Mouse (Mus musculus): ENCODE data around the gene Cdc14b. TPM values are rescaled to one million over a fixed set of nuclear protein-coding genes. Genes with fewer than 3 reads are reported as not detected.
A peak's percentile ranks its signal among the peaks of the same experiment; 100 is the strongest.

The Cdc14b gene
- polyA plus RNA-seq, 1 experiment from 2014 or later, result 19.4 TPM

GRCm38 (mm10) chr13:64156966-64157365 is 118.1 kb downstream of the Cdc14b start:
- no peaks in the 10 kb centered on the region for H3K27me3 ChIP-seq
- no peak for DNase-seq (ENCODE audit: low read depth, low spot score)
- no peak for TF ChIP-seq CTCF (IDR thresholded peaks at IDR 0.05)
- in situ Hi-C loops (cut with MboI; ENCODE audit: low pct_unique_long_range_greater_than_20kb), result loop anchor here (10.0 kb wide), 1 partner anchor 248 kb away; no protein-coding TSS in a partner anchor
- no peak for ATAC-seq
- POLR2A ChIA-PET, result interaction anchor here (1.2 kb wide), 1 partner anchor 149 kb away, joined by 3 read pairs; no protein-coding TSS in a partner anchor
- CTCF ChIA-PET, result no interaction called here

DNA sequence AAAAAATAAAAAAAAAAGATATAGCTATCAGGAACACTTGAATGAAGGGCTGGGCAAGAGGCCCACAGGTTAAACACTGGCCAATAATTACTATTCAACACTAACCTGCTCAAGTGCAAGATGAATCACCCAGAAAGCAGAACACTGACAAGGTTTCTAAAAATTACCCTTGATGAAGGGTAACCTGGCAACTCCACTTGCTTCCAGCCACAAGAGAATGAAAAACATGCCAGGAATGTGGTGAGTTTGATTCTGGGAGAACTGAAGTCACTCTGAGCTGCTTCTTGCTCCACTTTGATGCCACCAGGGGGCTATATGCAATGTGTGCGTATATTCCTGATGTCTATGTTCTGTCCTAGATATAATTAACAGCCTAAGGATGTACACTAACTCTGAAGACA is 119.9 kb downstream of the Cdc14b start:
- peak; percentile 55 for ATAC-seq
- no peaks in the 10 kb centered on the region for H3K27me3 ChIP-seq
- ChIA-PET CTCF (interaction anchor here (0.8 to 2.9 kb wide), 4 partner anchors 11 to 237 kb away, joined by 3 to 11 read pairs (median 6); no protein-coding TSS in a partner anchor), POLR2A (interaction anchor here (0.7 to 1.2 kb wide), 2 partner anchors 9 to 14 kb away, joined by 3 to 4 read pairs; no protein-coding TSS in a partner anchor)
- no peak for TF ChIP-seq CTCF (IDR thresholded peaks at IDR 0.05)
- in situ Hi-C loops (cut with MboI; ENCODE audit: low pct_unique_long_range_greater_than_20kb), result loop anchor here (10.0 kb wide), 1 partner anchor 250 kb away; no protein-coding TSS in a partner anchor
- DNase-seq (ENCODE audit: low read depth, low spot score), result peak; percentile 90

GRCm38 (mm10) chr13:64154651-64155050 is 120.4 kb downstream of the Cdc14b start:
- DNase-seq (ENCODE audit: low read depth, low spot score) (no peak), ATAC-seq (no peak)
- POLR2A ChIA-PET, result interaction anchor here (1.2 kb wide), 1 partner anchor 14 kb away, joined by 4 read pairs; no protein-coding TSS in a partner anchor
- H3K27me3 ChIP-seq, result no peaks in the 10 kb centered on the region
- in situ Hi-C loops (cut with MboI; ENCODE audit: low pct_unique_long_range_greater_than_20kb), result loop anchor here (10.0 kb wide), 1 partner anchor 250 kb away; no protein-coding TSS in a partner anchor
- CTCF ChIA-PET, result interaction anchor here (0.8 to 2.9 kb wide), 4 partner anchors 11 to 238 kb away, joined by 3 to 11 read pairs (median 6); no protein-coding TSS in a partner anchor
- TF ChIP-seq CTCF (IDR thresholded peaks at IDR 0.05), result no peak

GRCm38 (mm10) chr13:64153751-64154267 is 121.3 kb downstream of the Cdc14b start:
- ChIA-PET CTCF (interaction anchor here (2.3 to 2.9 kb wide), 2 partner anchors 10 to 26 kb away, joined by 8 to 11 read pairs; no protein-coding TSS in a partner anchor), POLR2A (no interaction called here)
- no peaks in the 10 kb centered on the region for H3K27me3 ChIP-seq
- peak; percentile 32 for ATAC-seq
- in situ Hi-C loops (cut with MboI; ENCODE audit: low pct_unique_long_range_greater_than_20kb), result loop anchor here (10.0 kb wide), 1 partner anchor 251 kb away; no protein-coding TSS in a partner anchor
- DNase-seq (ENCODE audit: low read depth, low spot score), result peak; percentile 79
- no peak for TF ChIP-seq CTCF (IDR thresholded peaks at IDR 0.05)

- ATAC-seq (peak; percentile 89), DNase-seq (ENCODE audit: low read depth, low spot score) (peak; percentile 93)
- POLR2A ChIA-PET, result no interaction called here
- in situ Hi-C loops (cut with MboI; ENCODE audit: low pct_unique_long_range_greater_than_20kb), result loop anchor here (10.0 kb wide), 1 partner anchor 252 kb away; no protein-coding TSS in a partner anchor
- CTCF ChIA-PET, result no interaction called here
- TF ChIP-seq CTCF (IDR thresholded peaks at IDR 0.05), result no peak
- no peaks in the 10 kb centered on the region for H3K27me3 ChIP-seq
These were observed 121.9 kb downstream of the Cdc14b start, which contains the start of gene Zfp367 for GRCm38 (mm10) chr13:64153083-64153682. Zfp367 (minus strand) TSS chr13:64153202.

- H3K27me3 ChIP-seq, result no peaks in the 10 kb centered on the region
- ChIA-PET CTCF (no interaction called here), POLR2A (no interaction called here)
- TF ChIP-seq CTCF (IDR thresholded peaks at IDR 0.05), result no peak
- in situ Hi-C loops (cut with MboI; ENCODE audit: low pct_unique_long_range_greater_than_20kb), result loop anchor here (10.0 kb wide), 1 partner anchor 252 kb away; no protein-coding TSS in a partner anchor
- ATAC-seq (peak; percentile 1), DNase-seq (ENCODE audit: low read depth, low spot score) (no peak)
These were observed 122.4 kb downstream of the Cdc14b start for GRCm38 (mm10) chr13:64152671-64153082.

GRCm38 (mm10) chr13:64152241-64152669 is 122.8 kb downstream of the Cdc14b start:
- TF ChIP-seq CTCF (IDR thresholded peaks at IDR 0.05), result no peak
- DNase-seq (ENCODE audit: low read depth, low spot score) (no peak), ATAC-seq (peak; percentile 13)
- ChIA-PET POLR2A (no interaction called here), CTCF (interaction anchor here (1.1 kb wide), 1 partner anchor 35 kb away, joined by 3 read pairs; no protein-coding TSS in a partner anchor)
- no peaks in the 10 kb centered on the region for H3K27me3 ChIP-seq
- in situ Hi-C loops (cut with MboI; ENCODE audit: low pct_unique_long_range_greater_than_20kb), result loop anchor here (10.0 kb wide), 1 partner anchor 253 kb away; no protein-coding TSS in a partner anchor

GRCm38 (mm10) chr13:64150121-64150520 is 125.0 kb downstream of the Cdc14b start:
- no peak for TF ChIP-seq CTCF (IDR thresholded peaks at IDR 0.05)
- CTCF ChIA-PET, result interaction anchor here (0.6 kb wide), 1 partner anchor 1125 kb away, joined by 3 read pairs; no protein-coding TSS in a partner anchor
- no peak for ATAC-seq
- POLR2A ChIA-PET, result no interaction called here
- in situ Hi-C loops (cut with MboI; ENCODE audit: low pct_unique_long_range_greater_than_20kb), result loop anchor here (10.0 kb wide), 1 partner anchor 255 kb away; no protein-coding TSS in a partner anchor
- no peaks in the 10 kb centered on the region for H3K27me3 ChIP-seq
- no peak for DNase-seq (ENCODE audit: low read depth, low spot score)

Other genes starting within 250 kb of the Cdc14b start
- gene Hsd17b3, start 186.1 kb downstream of the Cdc14b start, polyA plus RNA-seq (2021), result not detected
- 12.6 TPM for gene Slc35d2, start 145.9 kb downstream of the Cdc14b start, polyA plus RNA-seq (2021)
- gene Zfp367, start 122.1 kb downstream of the Cdc14b start, polyA plus RNA-seq (2021), result 23.3 TPM
- 65.7 TPM for gene Habp4, start 113.5 kb downstream of the Cdc14b start, polyA plus RNA-seq (2021)
- 59.9 TPM for gene Aaed1, start 37.4 kb upstream of the Cdc14b start, polyA plus RNA-seq (2021)
- gene Ctsl, start 95.6 kb upstream of the Cdc14b start, polyA plus RNA-seq (2021), result 6,297 TPM
- gene Cdk20, start 157.0 kb upstream of the Cdc14b start, polyA plus RNA-seq (2021), result 31.8 TPM
- gene Fam240b, start 222.5 kb upstream of the Cdc14b start, polyA plus RNA-seq (2021), result not detected